Mouse (Mus musculus) heart, postnatal 0 days (tissue): ENCODE data around the gene Elovl6. TPM values are rescaled to one million over a fixed set of nuclear protein-coding genes. Genes with fewer than 3 reads are reported as not detected.

Experiments used
- ATAC-seq: fragments of 200-750 bp; cut with Nextera tagmentation; 2 replicates; pipeline ENCODE4 v1.8.0; 2017; ENCODE audit warnings: low read depth, moderate number of reproducible peaks, moderate library complexity; ENCODE audit not compliant: insufficient read depth
- DNase-seq: peaks from one replicate; pipeline ENCODE4 v3.0.0-alpha.2; 2016; ENCODE audit warnings: low spot score
- H3K27ac ChIP-seq: fragments of 300-500 bp; sonication (generic); 2 replicates; pipeline ENCODE4 v1.5.1; 2014; ENCODE audit warnings: low read depth, mild to moderate bottlenecking
- H3K27me3 ChIP-seq: fragments of 300-500 bp; sonication (generic); 2 replicates; pipeline ENCODE4 v1.6.1; 2014; ENCODE audit warnings: low read length, mixed read lengths; ENCODE audit not compliant: control insufficient read depth, insufficient read depth
- H3K36me3 ChIP-seq: fragments of 300-500 bp; sonication (generic); replicated peaks from 2 replicates; pipeline ENCODE4 v1.6.1; 2014; ENCODE audit warnings: low read length, mixed read lengths; ENCODE audit not compliant: control insufficient read depth, insufficient read depth
- H3K4me1 ChIP-seq: fragments of 300-500 bp; sonication (generic); 2 replicates; pipeline ENCODE4 v1.6.1; 2014; ENCODE audit warnings: antibody characterized with exemption; ENCODE audit not compliant: control insufficient read depth, insufficient read depth
- H3K4me2 ChIP-seq: fragments of 300-500 bp; sonication (generic); 2 replicates; pipeline ENCODE4 v1.6.1; 2014; ENCODE audit warnings: low read depth, mild to moderate bottlenecking, low read length, moderate library complexity
- H3K4me3 ChIP-seq: fragments of 300-500 bp; sonication (generic); 2 replicates; pipeline ENCODE4 v1.5.1; 2014; ENCODE audit warnings: low read depth, low read length
- H3K9ac ChIP-seq: fragments of 300-500 bp; sonication (generic); replicated peaks from 2 replicates; pipeline ENCODE4 v1.6.1; 2014; ENCODE audit warnings: low read depth, low read length, mixed read lengths
- H3K9me3 ChIP-seq: fragments of 300-500 bp; sonication (generic); replicated peaks from 2 replicates; pipeline ENCODE4 v1.6.1; 2016; ENCODE audit warnings: low read length; ENCODE audit not compliant: control insufficient read depth
- CTCF ChIP-seq: IDR thresholded peaks from 2 replicates; pipeline ENCODE4 v1.5.1; 2016; ENCODE audit warnings: antibody characterized with exemption, control low read depth, low read depth
- EP300 ChIP-seq: IDR thresholded peaks from 2 replicates; pipeline ENCODE4 v1.6.1; 2016; ENCODE audit warnings: antibody characterized with exemption, low read depth
- WGBS: fragments of 180-500 bp; shearing (Covaris S2); extraction: QIAGEN DNeasy Blood & Tissue Kit; methylation state at CpG from one replicate; pipeline ENCODE4 v1.1.7; 2014; 5-methylcytosine and 5-hydroxymethylcytosine counted together
- polyA plus RNA-seq: library from polyadenylated mRNA; unstranded; fragments of >200 nt; fragmentation: Nextera tagmentation; extraction: Ambion mirVana; gene quantifications from 2 replicates; pipeline ENCODE4 v1.2.1, GENCODE M21; 2015
- total RNA-seq: library from RNA; depleted of rRNA; stranded (reverse); fragments of >200 nt; gene quantifications from 2 replicates; pipeline ENCODE4 v1.2.3, GENCODE M21; 2014; ENCODE audit warnings: low replicate concordance

The Elovl6 gene
- total and polyA plus RNA-seq, 2 experiments from 2014 or later = 2.9 to 5.2 TPM

DNA sequence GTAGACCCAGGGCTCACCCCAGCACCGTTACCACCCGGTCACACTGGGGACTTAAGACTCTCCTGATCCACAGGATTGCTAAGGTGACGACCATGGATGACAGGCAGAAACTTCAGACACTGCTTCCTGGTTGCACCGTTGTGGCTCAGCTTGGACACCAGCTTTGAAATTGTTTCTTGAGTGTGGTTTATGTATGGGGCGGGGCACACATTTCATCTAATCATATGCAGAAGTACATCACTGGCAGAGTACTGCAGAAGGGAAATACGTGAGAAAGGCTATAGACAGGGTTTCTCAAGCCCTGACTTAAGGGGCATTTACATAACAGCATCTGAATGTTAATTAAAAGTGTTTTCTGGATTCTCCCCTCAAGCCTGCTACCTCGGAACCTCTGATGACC lies 81.6 kb downstream of the Elovl6 start:
- Histone ChIP-seq H3K4me2 (no peak overlapping the region), H3K4me1 (peaks cover 10% of the 10 kb centered on the region), H3K9ac (no peak overlapping the region), H3K27ac (no peak overlapping the region), H3K9me3 (no peaks in the 10 kb centered on the region), H3K36me3 (no peaks in the 10 kb centered on the region), H3K4me3 (no peak overlapping the region), H3K27me3 (peaks cover 26% of the 10 kb centered on the region; the same call in 1 of the 2 replicates)
- no peak for TF ChIP-seq CTCF
- TF ChIP-seq EP300 = no peak
- 83% methylated on average over 7 of the region's 7 CpGs for WGBS
- ATAC-seq = no peak
- no peak for DNase-seq

DNA sequence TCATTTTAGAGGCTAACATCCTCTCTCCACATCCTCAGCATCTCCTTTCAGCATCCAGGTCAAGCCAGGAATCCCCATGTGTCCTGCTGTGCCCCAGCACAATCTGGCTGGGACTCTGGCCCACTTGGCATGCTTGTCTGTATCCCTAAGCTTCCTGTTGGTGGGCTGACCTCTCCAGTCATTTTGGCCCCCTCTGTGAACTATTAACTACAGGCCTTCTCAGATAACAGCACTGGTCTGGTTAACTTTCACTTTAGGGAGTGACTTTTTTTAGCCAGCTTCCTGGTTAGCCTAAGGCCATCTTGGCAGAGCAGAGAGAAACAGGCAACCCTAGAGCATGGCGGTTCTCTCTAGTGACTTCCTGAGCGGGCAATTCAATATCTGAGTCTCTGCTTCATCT lies 82.1 kb downstream of the Elovl6 start:
- Histone ChIP-seq H3K27ac (no peak overlapping the region), H3K4me3 (no peak overlapping the region), H3K9ac (no peak overlapping the region), H3K27me3 (peaks cover 29% of the 10 kb centered on the region; the same call in 1 of the 2 replicates), H3K4me1 (peaks cover 10% of the 10 kb centered on the region), H3K36me3 (no peaks in the 10 kb centered on the region), H3K4me2 (no peak overlapping the region), H3K9me3 (no peaks in the 10 kb centered on the region)
- 65% methylated on average over 2 of the region's 2 CpGs for WGBS
- TF ChIP-seq CTCF (no peak), EP300 (no peak)
- ATAC-seq (peak; percentile 49), DNase-seq (no peak)

DNA sequence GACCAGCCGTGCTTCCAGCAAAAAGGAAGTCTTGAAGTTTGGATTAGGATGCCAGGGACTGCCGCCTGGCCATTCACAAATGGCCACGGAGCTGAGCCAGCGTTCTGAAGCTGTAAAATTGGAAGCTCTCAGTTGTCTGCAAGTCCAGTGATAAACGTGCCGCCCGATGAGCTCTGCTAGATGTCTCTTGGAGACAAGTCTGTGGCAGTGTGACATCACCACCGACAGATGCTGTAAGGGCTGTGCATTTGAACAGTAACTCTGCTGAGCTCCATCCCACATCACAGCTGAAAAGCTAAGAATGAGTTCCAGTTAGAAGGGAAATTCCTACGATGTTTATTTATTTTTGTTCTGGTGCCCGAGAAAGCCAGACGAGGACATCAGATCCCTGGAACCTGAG lies 85.3 kb downstream of the Elovl6 start:
- Histone ChIP-seq H3K27me3 (peaks cover 36% of the 10 kb centered on the region; the same call in 1 of the 2 replicates), H3K4me1 (peaks cover 22% of the 10 kb centered on the region), H3K4me2 (no peak overlapping the region), H3K9me3 (no peaks in the 10 kb centered on the region), H3K9ac (no peak overlapping the region), H3K27ac (no peak overlapping the region), H3K4me3 (no peak overlapping the region), H3K36me3 (no peaks in the 10 kb centered on the region)
- DNase-seq (no peak), ATAC-seq (no peak)
- no peak for TF ChIP-seq CTCF
- no peak for TF ChIP-seq EP300
- 77% methylated on average over 11 of the region's 11 CpGs for WGBS

DNA sequence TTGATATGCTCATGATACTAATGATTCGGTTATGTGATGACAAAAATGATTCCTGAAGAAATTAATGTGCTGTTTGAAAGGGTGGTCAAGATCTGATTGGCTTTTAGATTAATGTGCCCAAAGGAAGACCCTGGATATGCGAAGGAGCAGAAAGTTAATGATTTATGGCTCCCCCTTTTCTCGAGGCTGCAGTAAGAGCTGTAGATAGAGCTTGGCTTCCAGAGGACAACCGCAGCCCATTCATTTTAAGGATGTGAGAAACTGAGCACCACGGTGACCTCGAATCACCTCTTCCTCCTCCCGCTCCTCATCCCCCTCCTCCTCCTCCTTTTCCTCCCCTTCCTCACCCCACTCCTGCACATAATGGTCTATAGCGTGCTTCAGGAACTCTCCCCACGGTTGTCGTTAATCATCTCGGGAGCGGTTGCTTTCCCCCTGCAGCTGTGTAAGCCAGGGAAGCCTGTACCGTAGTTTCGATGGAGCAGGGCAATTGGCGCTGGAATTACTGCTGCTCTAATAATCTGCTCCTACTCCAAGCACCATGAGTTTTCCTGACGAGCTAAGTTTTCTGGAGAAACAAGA lies 87.1 kb downstream of the Elovl6 start:
- peaks cover 14% of the 10 kb centered on the region for H3K4me1 ChIP-seq
- no peak overlapping the region for H3K4me3 ChIP-seq
- TF ChIP-seq CTCF (no peak), EP300 (no peak)
- H3K4me2 ChIP-seq = no peak overlapping the region
- no peak overlapping the region for H3K27ac ChIP-seq
- DNase-seq (no peak), ATAC-seq (no peak)
- peaks cover 36% of the 10 kb centered on the region; the same call in 1 of the 2 replicates for H3K27me3 ChIP-seq
- H3K9me3 ChIP-seq = no peaks in the 10 kb centered on the region
- no peaks in the 10 kb centered on the region for H3K36me3 ChIP-seq
- 89% methylated on average over 16 of the region's 16 CpGs for WGBS
- no peak overlapping the region for H3K9ac ChIP-seq

DNA sequence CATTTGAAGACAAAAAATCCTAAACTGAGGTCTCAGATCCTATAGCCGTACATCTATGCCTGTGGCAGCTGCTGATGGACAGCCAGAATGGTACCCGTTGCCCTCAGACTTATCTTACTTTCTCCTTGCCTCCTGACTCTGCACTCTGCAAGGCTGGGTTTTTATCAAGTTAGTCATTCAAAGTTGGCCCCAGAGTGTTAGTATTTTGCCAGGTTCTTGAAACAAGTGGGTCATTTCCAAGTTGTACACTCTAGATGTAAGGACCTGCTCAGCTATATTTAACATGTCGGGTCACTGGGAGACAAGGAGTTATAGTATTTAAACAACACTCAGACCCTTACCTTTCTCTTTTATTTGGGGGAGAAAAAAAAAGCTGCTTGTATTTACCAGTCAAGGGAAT lies 88.6 kb downstream of the Elovl6 start:
- WGBS = 14% methylated on average over 3 of the region's 3 CpGs
- Histone ChIP-seq H3K9ac (no peak overlapping the region), H3K27ac (peak overlapping the region; percentile 51), H3K36me3 (no peaks in the 10 kb centered on the region), H3K9me3 (no peaks in the 10 kb centered on the region), H3K4me3 (no peak overlapping the region), H3K27me3 (peaks cover 35% of the 10 kb centered on the region; the same call in 1 of the 2 replicates), H3K4me1 (peaks cover 12% of the 10 kb centered on the region; the same call in 1 of the 2 replicates), H3K4me2 (peak overlapping the region; percentile 35)
- no peak for TF ChIP-seq CTCF
- no peak for TF ChIP-seq EP300
- ATAC-seq (peak; percentile 84), DNase-seq (peak; percentile 72)

DNA sequence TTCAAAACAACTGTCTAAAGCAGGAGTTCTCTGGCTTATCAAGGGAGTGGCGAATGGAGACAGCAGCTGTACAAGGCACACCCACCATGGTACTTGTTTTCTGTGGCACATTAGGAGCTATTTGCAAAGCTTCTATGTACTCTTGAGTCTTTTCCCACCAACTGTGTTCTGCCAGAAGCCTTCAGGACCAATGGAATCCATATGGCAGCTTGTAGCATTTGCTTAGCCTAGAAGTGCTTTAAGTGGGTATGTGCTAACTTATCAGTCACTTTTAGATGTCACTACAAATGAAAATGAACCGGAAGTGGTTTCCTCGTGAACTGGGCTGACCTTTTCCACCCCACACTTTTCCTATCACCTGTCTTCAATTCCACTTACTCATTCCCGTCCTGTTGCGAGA lies 89.1 kb downstream of the Elovl6 start:
- Histone ChIP-seq H3K36me3 (no peaks in the 10 kb centered on the region), H3K4me2 (peak overlapping the region; percentile 35), H3K9ac (no peak overlapping the region), H3K9me3 (no peaks in the 10 kb centered on the region), H3K4me1 (peaks cover 12% of the 10 kb centered on the region; the same call in 1 of the 2 replicates), H3K27ac (peak overlapping the region; percentile 51), H3K4me3 (no peak overlapping the region), H3K27me3 (peaks cover 34% of the 10 kb centered on the region; the same call in 1 of the 2 replicates)
- DNase-seq = peak; percentile 13
- WGBS = 21% methylated on average over 5 of the region's 5 CpGs
- TF ChIP-seq EP300 = no peak
- no peak for TF ChIP-seq CTCF
- ATAC-seq = peak; percentile 53
